Mouse (Mus musculus) limb, embryonic 13.5 days (tissue): ENCODE data around the gene Eef1akmt1. TPM values are rescaled to one million over a fixed set of nuclear protein-coding genes. Genes with fewer than 3 reads are reported as not detected.

Source experiments
- ATAC-seq: fragments of 200-750 bp; cut with Nextera tagmentation; 2 replicates; pipeline ENCODE4 v1.8.0; 2017; ENCODE audit warnings: low read depth, moderate number of reproducible peaks, moderate TSS enrichment; ENCODE audit not compliant: low FRiP score
- H3K27ac ChIP-seq: fragments of 300-500 bp; sonication (generic); 2 replicates; pipeline ENCODE4 v1.5.1; 2015; ENCODE audit warnings: inconsistent platforms, mild to moderate bottlenecking, moderate library complexity
- H3K27me3 ChIP-seq: fragments of 300-500 bp; sonication (generic); 2 replicates; pipeline ENCODE4 v1.6.1; 2015; ENCODE audit warnings: mild to moderate bottlenecking, inconsistent platforms
- H3K36me3 ChIP-seq: fragments of 300-500 bp; sonication (generic); 2 replicates; pipeline ENCODE4 v1.6.1; 2015; ENCODE audit warnings: inconsistent platforms, mild to moderate bottlenecking, moderate library complexity
- H3K4me1 ChIP-seq: fragments of 300-500 bp; sonication (generic); 2 replicates; pipeline ENCODE4 v1.6.1; 2015; ENCODE audit warnings: inconsistent platforms
- H3K4me2 ChIP-seq: fragments of 300-500 bp; sonication (generic); replicated peaks from 2 replicates; pipeline ENCODE4 v1.6.1; 2015; ENCODE audit warnings: inconsistent platforms, mild to moderate bottlenecking, moderate library complexity
- H3K4me3 ChIP-seq: fragments of 300-500 bp; sonication (generic); 2 replicates; pipeline ENCODE4 v1.5.1; 2015; ENCODE audit warnings: moderate library complexity, mild to moderate bottlenecking, inconsistent platforms
- H3K9ac ChIP-seq: fragments of 300-500 bp; sonication (generic); 2 replicates; pipeline ENCODE4 v1.6.1; 2015; ENCODE audit warnings: mild to moderate bottlenecking, inconsistent platforms
- H3K9me3 ChIP-seq: fragments of 300-500 bp; sonication (generic); 2 replicates; pipeline ENCODE4 v1.6.1; 2016; ENCODE audit warnings: inconsistent platforms
- WGBS: fragments of 180-500 bp; shearing (Covaris S2); methylation state at CpG from one replicate; pipeline ENCODE4 v1.1.7; 2015; 5-methylcytosine and 5-hydroxymethylcytosine counted together
- polyA plus RNA-seq: library from polyadenylated mRNA; unstranded; fragments of >200 nt; fragmentation: Nextera tagmentation; extraction: Ambion mirVana; gene quantifications from 2 replicates; pipeline ENCODE4 v1.2.1, GENCODE M21; 2015

Eef1akmt1 gene
- polyA plus RNA-seq, 1 experiment from 2014 or later = 101 TPM

GRCm38 (mm10) chr14:57529786-57530515, 41.5 kb downstream of the Eef1akmt1 start:
- 0 out of 2 replicates have a peak, but pooled peaks cover 4% of the 10 kb centered on the region for H3K27me3 ChIP-seq
- no peak overlapping the region for H3K4me2 ChIP-seq
- H3K4me3 ChIP-seq = no peak overlapping the region
- no peak overlapping the region for H3K27ac ChIP-seq
- ATAC-seq = no peak
- no peaks in the 10 kb centered on the region for H3K36me3 ChIP-seq
- WGBS = 62% methylated on average over 5 of the region's 5 CpGs
- H3K9ac ChIP-seq = no peak overlapping the region
- peaks cover 35% of the 10 kb centered on the region for H3K4me1 ChIP-seq
- H3K9me3 ChIP-seq = no peaks in the 10 kb centered on the region

- no peaks in the 10 kb centered on the region for H3K36me3 ChIP-seq
- ATAC-seq = no peak
- 41% methylated on average over 10 of the region's 10 CpGs for WGBS
Measured at GRCm38 (mm10) chr14:57529086-57529785, 42.2 kb downstream of the Eef1akmt1 start.

GRCm38 (mm10) chr14:57527598-57527997, 43.8 kb downstream of the Eef1akmt1 start:
- Histone ChIP-seq H3K36me3 (no peaks in the 10 kb centered on the region), H3K4me2 (no peak overlapping the region), H3K4me1 (peaks cover 33% of the 10 kb centered on the region), H3K4me3 (no peak overlapping the region), H3K27ac (no peak overlapping the region), H3K9ac (no peak overlapping the region), H3K27me3 (no peaks in the 10 kb centered on the region), H3K9me3 (no peaks in the 10 kb centered on the region)
- 47% methylated on average over 2 of the region's 2 CpGs for WGBS
- ATAC-seq = no peak

More at GRCm38 (mm10) chr14:57529086-57529785, 42.2 kb downstream of the Eef1akmt1 start:
- Histone ChIP-seq H3K4me3 (no peak overlapping the region), H3K4me1 (peaks cover 29% of the 10 kb centered on the region), H3K27ac (no peak overlapping the region), H3K9ac (no peak overlapping the region), H3K9me3 (no peaks in the 10 kb centered on the region), H3K27me3 (0 out of 2 replicates have a peak, but pooled peaks cover 4% of the 10 kb centered on the region), H3K4me2 (no peak overlapping the region)

- H3K9ac ChIP-seq = no peak overlapping the region
- no peaks in the 10 kb centered on the region for H3K36me3 ChIP-seq
- no peaks in the 10 kb centered on the region for H3K27me3 ChIP-seq
- H3K4me1 ChIP-seq = peaks cover 33% of the 10 kb centered on the region
- no peaks in the 10 kb centered on the region for H3K9me3 ChIP-seq
- ATAC-seq = no peak
- no peak overlapping the region for H3K4me2 ChIP-seq
- WGBS = 38% methylated on average over 7 of the region's 7 CpGs
- H3K27ac ChIP-seq = no peak overlapping the region
- H3K4me3 ChIP-seq = no peak overlapping the region
Measured at GRCm38 (mm10) chr14:57527122-57527521, 44.3 kb downstream of the Eef1akmt1 start.

DNA sequence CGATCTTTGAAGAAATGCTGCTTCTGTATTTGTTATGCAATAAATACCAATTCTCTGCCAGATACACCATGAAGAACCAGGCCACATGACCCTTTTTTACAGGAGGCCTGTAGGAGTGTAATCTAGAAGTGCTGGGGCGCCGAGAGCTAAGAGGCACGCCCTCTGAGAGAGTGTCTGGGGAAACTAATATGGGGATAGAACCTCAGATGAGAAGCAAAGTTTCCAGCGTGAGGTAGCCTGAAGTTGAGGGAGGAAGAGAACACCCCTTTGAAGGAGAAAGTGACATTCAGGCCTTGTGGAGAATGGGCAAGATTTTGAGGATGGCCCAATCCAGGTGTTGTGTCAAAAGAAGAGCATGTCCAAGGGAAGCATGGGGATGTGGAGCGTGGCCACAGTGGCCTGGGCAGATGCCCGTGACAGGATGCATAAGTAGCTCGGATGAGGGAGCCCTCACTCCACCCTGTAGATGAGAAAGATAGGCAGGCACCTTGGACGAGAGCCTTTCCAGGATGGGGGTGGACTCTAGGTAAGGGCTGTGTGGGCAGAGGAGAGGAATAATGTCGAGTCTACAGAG, 45.3 kb downstream of the Eef1akmt1 start:
- Histone ChIP-seq H3K9ac (no peak overlapping the region), H3K4me1 (peaks cover 33% of the 10 kb centered on the region), H3K27me3 (no peaks in the 10 kb centered on the region), H3K36me3 (no peaks in the 10 kb centered on the region), H3K4me3 (peak overlapping the region; percentile 75), H3K4me2 (peak overlapping the region; percentile 88), H3K9me3 (no peaks in the 10 kb centered on the region), H3K27ac (no peak overlapping the region)
- WGBS = 47% methylated on average over 10 of the region's 10 CpGs
- 0 out of 2 replicates have a peak, but pooled peaks have one; percentile 0 for ATAC-seq

- Histone ChIP-seq H3K4me3 (peak overlapping the region; percentile 75), H3K27ac (peak overlapping the region; percentile 82), H3K27me3 (no peaks in the 10 kb centered on the region), H3K9ac (peak overlapping the region; percentile 82), H3K36me3 (no peaks in the 10 kb centered on the region), H3K4me2 (peak overlapping the region; percentile 88), H3K9me3 (no peaks in the 10 kb centered on the region), H3K4me1 (peaks cover 33% of the 10 kb centered on the region)
- WGBS = under 1% methylated on average over 44 of the region's 60 CpGs
- ATAC-seq = peak; percentile 79
Measured at GRCm38 (mm10) chr14:57525388-57526049, 45.9 kb downstream of the Eef1akmt1 start.

GRCm38 (mm10) chr14:57524671-57525387, 46.6 kb downstream of the Eef1akmt1 start, which contains the start of gene Il17d:
Gene Il17d (plus strand): TSS chr14:57524777.
- Histone ChIP-seq H3K4me3 (peak within 1 kb of the TSS; percentile 75), H3K9me3 (no peaks in the 10 kb centered on the region), H3K27me3 (no peaks in the 10 kb centered on the region), H3K4me2 (peak within 1 kb of the TSS; percentile 88), H3K36me3 (no peaks in the 10 kb centered on the region), H3K9ac (peak within 1 kb of the TSS; percentile 82), H3K4me1 (peaks cover 31% of the 10 kb centered on the region), H3K27ac (peak within 1 kb of the TSS; percentile 82)
- ATAC-seq = peak; percentile 28; the same call in 1 of the 2 replicates
- WGBS = under 1% methylated on average over 66 of the region's 104 CpGs

- Histone ChIP-seq H3K4me3 (peak overlapping the region; percentile 75), H3K4me2 (peak overlapping the region; percentile 88), H3K4me1 (peaks cover 21% of the 10 kb centered on the region), H3K27me3 (no peaks in the 10 kb centered on the region), H3K9me3 (no peaks in the 10 kb centered on the region), H3K36me3 (0 out of 2 replicates have a peak, but pooled peaks cover under 1% of the 10 kb centered on the region), H3K9ac (no peak overlapping the region), H3K27ac (no peak overlapping the region; the same call in 1 of the 2 replicates)
- 50% methylated on average over 9 of the region's 9 CpGs for WGBS
- no peak for ATAC-seq
Measured at GRCm38 (mm10) chr14:57523762-57524161, 47.6 kb downstream of the Eef1akmt1 start.

- H3K4me1 ChIP-seq = peaks cover 27% of the 10 kb centered on the region
- no peaks in the 10 kb centered on the region for H3K27me3 ChIP-seq
- H3K4me3 ChIP-seq = no peak overlapping the region
- no peak overlapping the region for H3K4me2 ChIP-seq
- no peaks in the 10 kb centered on the region for H3K9me3 ChIP-seq
- H3K27ac ChIP-seq = no peak overlapping the region
- WGBS = 90% methylated on average over 7 of the region's 7 CpGs
- no peak for ATAC-seq
- no peak overlapping the region for H3K9ac ChIP-seq
- H3K36me3 ChIP-seq = peaks cover 13% of the 10 kb centered on the region; the same call in 1 of the 2 replicates
Measured at GRCm38 (mm10) chr14:57517001-57517400, 54.4 kb downstream of the Eef1akmt1 start.

DNA sequence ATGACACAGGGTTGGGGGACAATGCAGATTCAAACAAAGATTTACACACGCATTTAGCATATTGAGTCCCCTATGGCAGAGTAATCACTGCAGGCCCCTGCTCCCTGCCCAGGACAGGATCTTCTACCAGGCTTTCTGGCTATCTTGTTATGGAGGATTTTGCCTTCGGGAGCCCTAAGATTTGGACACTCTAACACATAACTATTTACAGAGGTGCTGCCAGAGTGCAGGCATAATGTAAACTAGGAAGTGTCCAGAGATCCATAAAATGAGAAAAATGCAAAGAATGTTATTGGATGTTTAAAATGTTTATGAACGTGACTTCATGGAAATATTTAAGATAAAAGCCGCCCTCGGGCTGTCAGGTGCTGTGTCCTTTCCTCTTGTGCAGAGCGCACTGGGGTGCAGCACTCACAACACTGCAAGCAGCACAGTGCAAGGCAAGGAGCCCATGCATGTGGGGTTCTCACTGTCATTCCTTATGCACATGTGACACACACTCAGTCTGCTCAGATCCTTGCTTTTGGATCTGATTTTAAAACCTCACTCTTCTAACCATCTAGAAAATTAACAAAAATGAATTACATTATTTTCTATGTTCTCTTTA, 56.2 kb downstream of the Eef1akmt1 start:
- 52% methylated on average over 6 of the region's 6 CpGs for WGBS

GRCm38 (mm10) chr14:57509554-57509953, 61.9 kb downstream of the Eef1akmt1 start:
- ATAC-seq = peak; percentile 92
- Histone ChIP-seq H3K36me3 (no peaks in the 10 kb centered on the region), H3K4me2 (no peak overlapping the region), H3K9me3 (no peaks in the 10 kb centered on the region), H3K9ac (no peak overlapping the region), H3K27ac (peak overlapping the region; percentile 77), H3K27me3 (no peaks in the 10 kb centered on the region), H3K4me3 (no peak overlapping the region), H3K4me1 (peaks cover 7% of the 10 kb centered on the region)
- 59% methylated on average over 6 of the region's 6 CpGs for WGBS

More for the DNA sequence above, 56.2 kb downstream of the Eef1akmt1 start:
- H3K36me3 ChIP-seq = peaks cover 13% of the 10 kb centered on the region; the same call in 1 of the 2 replicates
- no peaks in the 10 kb centered on the region for H3K9me3 ChIP-seq
- peak; percentile 65; the same call in 1 of the 2 replicates for ATAC-seq
- peaks cover 27% of the 10 kb centered on the region for H3K4me1 ChIP-seq
- H3K9ac ChIP-seq = no peak overlapping the region
- H3K4me2 ChIP-seq = no peak overlapping the region
- H3K4me3 ChIP-seq = no peak overlapping the region
- no peaks in the 10 kb centered on the region for H3K27me3 ChIP-seq
- H3K27ac ChIP-seq = peak overlapping the region; percentile 49; the same call in 1 of the 2 replicates
